Mouse (Mus musculus): ENCODE results near the gene Ttc28.

- TF ChIP-seq TAL1 (IDR thresholded peaks at IDR 0.05; ENCODE audit: low read length) (no peak), MEF2A (IDR thresholded peaks at IDR 0.05; ENCODE audit: extremely low read depth, insufficient replicate concordance, low read depth, low read length, poor library complexity, severe bottlenecking) (no peak), MAFK (IDR thresholded peaks at IDR 0.05; ENCODE audit: borderline replicate concordance, low read depth, low read length) (no peak), CTCF (IDR thresholded peaks at IDR 0.05 in 2 of 3, conservative IDR thresholded peaks at IDR 0.05 in 1 of 3; ENCODE audit: control insufficient read depth in 1 of 3, insufficient read depth in 1 of 3, low read depth in 2 of 3, low read length in 3 of 3, poor library complexity in 1 of 3, severe bottlenecking in 1 of 3) (no peak), NRF1 (IDR thresholded peaks at IDR 0.05; ENCODE audit: insufficient read depth, low read depth, low read length, poor library complexity, severe bottlenecking) (no peak), NELFE (IDR thresholded peaks at IDR 0.05; ENCODE audit: low read depth, low read length) (no peak), MAX (IDR thresholded peaks at IDR 0.05; ENCODE audit: low read length) (no peak), ETS1 (IDR thresholded peaks at IDR 0.05; ENCODE audit: low read depth, low read length) (no peak), MXI1 (IDR thresholded peaks at IDR 0.05; ENCODE audit: low read depth, low read length) (no peak), UBTF (IDR thresholded peaks at IDR 0.05; ENCODE audit: borderline replicate concordance, insufficient read depth, low read depth, low read length) (no peak), POLR2A (IDR thresholded peaks at IDR 0.05; ENCODE audit: control insufficient read depth in 1 of 2, insufficient read depth in 1 of 2, low read depth in 1 of 2, low read length in 2 of 2, poor library complexity in 1 of 2) (no peak), EP300 (IDR thresholded peaks at IDR 0.05; ENCODE audit: low read depth in 1 of 2, low read length in 2 of 2) (no peak), POLR2AphosphoS2 (IDR thresholded peaks at IDR 0.05; ENCODE audit: low read length) (no peak)
These were observed 296.8 kb downstream of the Ttc28 start for GRCm38 (mm10) chr5:111176441-111176840.

All from MEL (cell line).